Mouse (Mus musculus): ENCODE data around the gene Nptxr.

- peak; percentile 99 for TF ChIP-seq CTCF (IDR thresholded peaks at IDR 0.05; ENCODE audit: low read depth)
- no peak for TF ChIP-seq EP300 (IDR thresholded peaks at IDR 0.05; ENCODE audit: low read depth)
Observed at GRCm38 (mm10) chr15:79752742-79753419, 51.7 kb downstream of the Nptxr start.
